Mouse (Mus musculus): ENCODE measurements around the gene Tprn.

GRCm38 (mm10) chr2:25242101-25242506 lies 20.3 kb upstream of the Tprn start, which contains the start of the genes Rnf208 and Cysrt1:
- TF ChIP-seq CTCF (IDR thresholded peaks at IDR 0.05; ENCODE audit: borderline replicate concordance, control insufficient read depth, extremely low read depth, insufficient read depth, low read length, poor library complexity): no peak
- TF ChIP-seq POLR2A (IDR thresholded peaks at IDR 0.05; ENCODE audit: control insufficient read depth, extremely low read depth, insufficient read depth, low read length, poor library complexity): no peak
